Mouse (Mus musculus): Measurements from ENCODE around the gene Med12l. TPM values are rescaled to one million over a fixed set of nuclear protein-coding genes. Genes with fewer than 3 reads are reported as not detected.

The Med12l gene
- polyA plus RNA-seq (2015; fragmentation: Nextera tagmentation; extraction: Ambion mirVana): 1.9 TPM in 2 replicates

DNA sequence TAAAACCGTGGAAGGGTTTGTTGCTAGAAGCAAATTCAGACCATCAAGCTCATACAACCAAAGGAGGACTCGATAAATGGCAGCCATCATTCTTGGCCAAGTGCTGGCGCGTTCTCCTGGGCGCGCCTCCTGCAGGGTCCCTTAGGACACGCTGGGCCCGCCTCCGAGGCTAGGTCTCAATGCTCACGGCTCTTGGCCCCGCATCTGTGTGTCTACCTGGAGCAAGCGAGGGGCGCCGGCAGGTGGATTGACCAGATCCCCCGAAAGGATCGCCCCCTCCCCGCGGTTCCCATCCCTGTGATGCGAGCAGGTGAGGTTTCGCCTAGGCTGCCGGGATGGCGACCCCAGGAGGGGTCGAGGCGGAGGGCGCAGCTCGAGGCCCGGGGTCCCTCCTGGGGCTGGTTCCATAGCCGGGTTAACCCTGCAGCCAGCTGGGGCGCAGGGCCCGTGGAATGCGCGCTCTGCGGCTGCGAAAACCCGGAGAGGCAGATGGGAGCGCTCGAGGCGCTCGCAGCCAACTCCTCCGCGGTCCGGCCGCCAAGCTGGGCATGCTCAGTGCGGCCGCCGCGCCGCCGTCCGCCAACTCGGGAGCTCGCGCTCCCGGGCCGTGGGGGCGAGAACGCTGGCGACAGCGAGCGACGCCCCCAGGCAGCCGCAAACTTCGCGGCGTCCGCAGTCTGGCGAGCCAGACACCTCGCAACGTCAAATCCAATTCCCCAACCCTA is at the start of gene Med12l:
Gene Med12l, plus strand, starts transcription at position 555 of the 725 bp plus-strand sequence.
- H3K4me3 ChIP-seq: peak within 1 kb of the TSS; percentile 76
- peaks cover 60% of the 10 kb centered on the region for H3K27me3 ChIP-seq
- WGBS: under 1% methylated on average over 53 of the region's 69 CpGs
- H3K4me1 ChIP-seq: peaks cover 10% of the 10 kb centered on the region
- peak within 1 kb of the TSS; percentile 96 for H3K4me2 ChIP-seq
- no peaks in the 10 kb centered on the region for H3K36me3 ChIP-seq
- H3K9me3 ChIP-seq: no peaks in the 10 kb centered on the region
- peak within 1 kb of the TSS; percentile 61 for H3K9ac ChIP-seq
- ATAC-seq (ENCODE audit: borderline replicate concordance, extremely low read depth, low FRiP score, low TSS enrichment): peak; percentile 66
- peak within 1 kb of the TSS; percentile 91 for H3K27ac ChIP-seq

DNA sequence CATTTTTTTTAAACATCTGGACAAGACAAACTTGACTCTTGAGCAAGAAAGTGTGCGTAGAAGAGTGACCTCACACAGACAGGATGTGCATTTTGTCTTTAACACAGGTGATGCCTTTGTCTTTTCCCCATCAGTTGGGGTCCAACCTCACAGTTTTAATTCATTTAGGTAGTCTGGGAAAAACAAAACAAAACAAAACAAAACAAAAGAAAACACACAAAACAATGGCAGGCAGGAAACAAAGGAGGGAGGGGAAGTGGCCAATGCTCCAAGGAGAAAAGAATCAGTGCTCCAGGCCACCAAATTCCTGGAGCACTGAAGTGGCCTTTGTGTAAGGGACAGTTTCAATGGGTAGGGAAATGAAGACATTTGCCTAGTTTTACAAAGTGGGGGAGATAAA is 44.5 kb upstream of the Med12l start:
- Histone ChIP-seq H3K9me3 (no peaks in the 10 kb centered on the region), H3K27ac (no peak overlapping the region), H3K4me3 (no peak overlapping the region), H3K36me3 (no peaks in the 10 kb centered on the region), H3K9ac (no peak overlapping the region), H3K27me3 (no peaks in the 10 kb centered on the region), H3K4me2 (no peak overlapping the region), H3K4me1 (no peaks in the 10 kb centered on the region)
- no peak for ATAC-seq (ENCODE audit: borderline replicate concordance, extremely low read depth, low FRiP score, low TSS enrichment)
- WGBS: 77% methylated on average over 1 of the region's 1 CpGs

DNA sequence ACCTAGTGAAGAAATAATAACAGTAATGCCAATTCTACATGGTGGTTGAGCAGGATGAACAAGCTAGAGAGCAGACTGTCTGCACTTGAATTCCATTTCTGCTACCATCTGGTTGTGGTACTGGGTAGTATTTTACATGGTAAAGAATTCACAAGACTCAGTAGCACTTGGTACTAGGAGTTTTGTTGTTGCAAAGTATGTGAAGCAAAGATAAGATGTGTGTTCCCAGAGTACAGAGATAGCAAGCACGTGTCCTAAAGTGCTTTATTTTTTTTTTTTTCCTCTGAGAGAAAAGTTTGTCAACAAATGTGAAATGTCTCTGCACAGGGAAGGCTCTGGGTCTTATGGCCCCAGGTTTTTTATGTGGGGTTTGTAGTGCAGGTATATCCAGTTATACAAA is 28.2 kb upstream of the Med12l start:
- no peak for ATAC-seq (ENCODE audit: borderline replicate concordance, extremely low read depth, low FRiP score, low TSS enrichment)
- Histone ChIP-seq H3K9me3 (no peaks in the 10 kb centered on the region), H3K27ac (no peak overlapping the region), H3K4me2 (no peak overlapping the region), H3K36me3 (no peaks in the 10 kb centered on the region), H3K9ac (no peak overlapping the region), H3K27me3 (no peaks in the 10 kb centered on the region), H3K4me3 (no peak overlapping the region), H3K4me1 (no peaks in the 10 kb centered on the region)
- 52% methylated on average over 1 of the region's 1 CpGs for WGBS

DNA sequence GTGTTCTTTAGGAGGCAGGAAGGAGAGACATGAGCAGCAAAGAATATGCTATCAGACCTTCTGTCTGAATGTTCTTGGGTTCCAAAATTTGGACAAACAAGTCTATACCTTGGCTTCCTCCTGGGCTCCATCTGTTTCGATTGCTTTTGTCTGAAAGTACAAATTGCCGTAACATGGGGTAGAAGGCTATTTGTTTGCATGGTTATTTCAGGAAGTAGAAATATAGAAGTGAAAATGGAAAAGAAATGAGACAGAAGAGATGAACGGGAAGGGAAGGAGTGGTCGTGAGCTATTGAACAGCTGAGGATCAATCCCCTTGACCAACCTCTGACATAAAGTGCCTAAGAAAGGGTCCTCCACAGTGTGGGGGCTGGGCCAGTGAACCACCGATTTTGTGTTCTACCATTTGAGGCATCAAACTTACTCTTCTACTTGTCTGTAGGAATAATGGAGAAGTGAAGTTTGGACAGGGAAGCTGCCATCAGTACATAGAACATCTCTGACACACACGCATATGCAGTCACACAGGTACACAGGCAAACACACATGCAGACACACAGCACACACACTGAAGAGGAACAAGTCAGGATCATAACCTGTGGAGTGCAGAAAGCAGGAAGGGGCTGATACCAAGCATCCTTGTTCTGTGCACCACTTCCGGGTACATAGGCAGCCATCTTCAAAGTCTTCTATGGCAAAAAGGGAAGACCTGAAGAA is 27.6 kb upstream of the Med12l start:
- Histone ChIP-seq H3K9me3 (no peaks in the 10 kb centered on the region), H3K4me2 (no peak overlapping the region), H3K27ac (no peak overlapping the region), H3K4me1 (peaks cover 2% of the 10 kb centered on the region; the same call in 1 of the 2 replicates), H3K36me3 (no peaks in the 10 kb centered on the region), H3K9ac (no peak overlapping the region), H3K4me3 (no peak overlapping the region), H3K27me3 (no peaks in the 10 kb centered on the region)
- WGBS: 87% methylated on average over 7 of the region's 7 CpGs
- ATAC-seq (ENCODE audit: borderline replicate concordance, extremely low read depth, low FRiP score, low TSS enrichment): no peak

DNA sequence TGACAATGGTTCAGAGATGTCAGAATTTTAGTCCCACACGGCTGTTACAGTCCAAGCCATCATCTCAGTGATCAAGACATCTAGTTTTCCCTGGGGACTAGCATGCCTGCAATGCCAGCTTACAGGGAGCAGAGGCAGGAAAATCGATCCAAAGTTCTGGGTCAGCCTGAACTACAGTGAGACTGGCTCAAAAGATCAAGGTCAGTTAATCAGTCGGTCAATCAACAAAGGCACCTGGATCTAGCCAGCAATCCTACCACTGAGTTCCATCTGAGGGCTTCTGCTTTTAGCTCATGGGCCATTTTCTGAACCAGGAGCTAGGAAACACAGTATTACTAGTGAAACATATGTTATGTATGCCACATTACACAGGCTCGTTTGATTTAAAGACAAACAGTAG is 25.0 kb upstream of the Med12l start:
- H3K9me3 ChIP-seq: no peaks in the 10 kb centered on the region
- no peak overlapping the region for H3K9ac ChIP-seq
- no peaks in the 10 kb centered on the region for H3K36me3 ChIP-seq
- no peak overlapping the region for H3K4me3 ChIP-seq
- WGBS: 57% methylated on average over 4 of the region's 4 CpGs
- ATAC-seq (ENCODE audit: borderline replicate concordance, extremely low read depth, low FRiP score, low TSS enrichment): no peak
- H3K27me3 ChIP-seq: peaks cover under 1% of the 10 kb centered on the region; the same call in 1 of the 2 replicates
- no peak overlapping the region for H3K27ac ChIP-seq
- peaks cover 3% of the 10 kb centered on the region; the same call in 1 of the 2 replicates for H3K4me1 ChIP-seq
- H3K4me2 ChIP-seq: no peak overlapping the region

DNA sequence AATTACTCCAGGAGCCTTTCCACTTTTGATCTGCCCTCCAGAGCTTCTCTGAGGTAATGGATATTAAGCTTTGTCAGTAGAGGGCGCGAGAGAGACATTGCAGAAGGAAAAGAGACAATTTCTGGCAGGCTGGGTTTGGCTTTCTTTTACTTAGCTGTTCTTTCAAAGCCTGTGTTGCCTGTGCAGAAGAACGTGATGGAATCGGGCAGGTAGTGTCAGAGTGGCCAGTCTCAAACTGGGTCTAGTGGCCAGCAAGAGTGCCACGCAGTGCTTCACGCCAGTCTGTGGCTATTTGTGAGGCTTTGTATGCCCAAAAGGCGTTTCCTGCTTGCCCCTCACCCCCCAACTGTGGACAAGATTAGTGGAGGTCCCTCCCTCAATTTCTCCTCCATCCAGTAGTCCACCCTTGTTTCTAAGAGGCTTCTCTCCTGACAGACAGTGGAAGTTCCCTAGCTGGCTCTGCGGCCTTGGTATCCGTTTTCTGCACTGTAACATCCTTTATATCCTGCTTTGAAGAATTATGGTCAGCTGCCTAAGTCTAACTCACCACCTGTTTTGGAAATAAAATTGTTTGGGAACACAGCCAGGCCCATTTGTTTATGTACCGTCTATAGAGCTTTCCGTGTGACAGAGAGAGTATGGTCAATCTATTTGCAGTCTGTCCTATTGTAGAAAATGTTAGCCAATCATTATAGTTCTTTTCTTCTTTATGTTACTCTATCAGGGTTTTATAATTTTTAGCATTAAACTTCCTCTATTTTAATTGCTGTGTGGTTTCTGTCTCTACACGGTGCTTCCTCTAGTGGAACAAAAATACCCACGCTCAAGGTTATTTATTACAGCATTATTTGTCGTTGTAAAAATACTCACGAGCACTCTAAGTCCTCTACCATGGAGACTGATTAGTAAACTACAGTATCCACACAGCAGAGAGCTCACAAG is 22.5 kb upstream of the Med12l start:
- Histone ChIP-seq H3K4me1 (peaks cover 3% of the 10 kb centered on the region; the same call in 1 of the 2 replicates), H3K27ac (no peak overlapping the region), H3K36me3 (no peaks in the 10 kb centered on the region), H3K27me3 (peaks cover 8% of the 10 kb centered on the region; the same call in 1 of the 2 replicates), H3K9me3 (no peaks in the 10 kb centered on the region), H3K4me2 (0 out of 2 replicates have a peak overlapping the region, but pooled peaks have one; percentile 17), H3K9ac (no peak overlapping the region), H3K4me3 (no peak overlapping the region)
- no peak for ATAC-seq (ENCODE audit: borderline replicate concordance, extremely low read depth, low FRiP score, low TSS enrichment)
- 37% methylated on average over 15 of the region's 15 CpGs for WGBS

DNA sequence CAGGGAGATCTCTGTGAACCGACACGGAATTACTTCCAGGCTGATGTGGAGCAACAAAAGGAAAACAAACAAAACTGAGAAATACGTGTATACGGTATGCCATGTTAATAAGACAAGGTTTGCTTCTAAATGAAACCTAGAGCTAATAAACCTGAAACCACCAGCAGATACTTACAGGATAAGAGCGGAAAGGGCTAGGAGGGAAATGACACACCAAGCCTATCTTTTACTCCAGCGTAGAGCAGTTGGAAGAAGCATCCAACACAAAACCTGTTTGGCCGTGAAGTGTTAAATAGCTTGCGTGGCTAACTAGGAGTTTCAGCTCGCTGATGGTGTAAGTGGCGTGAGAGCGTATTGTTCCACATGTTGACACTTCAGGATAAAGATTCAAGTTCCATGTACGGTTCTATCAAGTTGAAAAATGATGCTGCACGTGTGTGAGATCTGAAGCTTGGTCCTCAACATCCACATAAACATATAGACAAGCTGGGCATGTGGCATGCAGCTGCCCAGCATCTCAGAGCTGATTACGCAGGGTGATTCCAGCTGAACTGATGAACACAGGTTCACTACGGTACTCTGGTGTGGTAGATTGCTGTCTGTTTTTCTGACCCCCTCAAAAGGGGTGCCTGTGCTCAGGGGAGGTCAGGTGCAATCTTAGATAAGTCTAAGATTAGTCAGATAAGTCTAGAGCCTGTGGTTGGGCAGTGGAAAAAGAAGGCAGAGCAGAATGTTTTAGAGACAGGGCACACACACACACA is 21.6 kb upstream of the Med12l start:
- H3K4me3 ChIP-seq: no peak overlapping the region
- 59% methylated on average over 15 of the region's 15 CpGs for WGBS

DNA sequence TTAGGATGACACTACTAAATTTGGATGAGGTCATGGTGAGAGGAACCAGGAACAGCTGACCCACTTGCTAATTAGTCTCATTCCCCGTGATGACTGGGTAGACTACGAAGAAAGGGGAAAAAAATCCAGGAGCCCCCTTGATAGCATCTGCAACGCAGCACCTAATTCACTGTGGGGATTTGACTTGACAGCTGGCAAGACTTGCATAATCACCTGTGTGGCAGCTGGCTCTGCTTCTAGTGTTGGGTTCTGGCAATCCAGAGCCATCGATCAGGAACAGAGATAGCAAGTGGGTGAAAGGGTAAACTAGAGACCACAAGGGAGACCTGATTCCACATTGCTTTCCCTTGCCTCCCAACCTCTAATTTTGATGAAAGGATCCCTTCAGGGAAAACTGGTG is 19.8 kb upstream of the Med12l start:
- H3K27ac ChIP-seq: no peak overlapping the region
- no peak for ATAC-seq (ENCODE audit: borderline replicate concordance, extremely low read depth, low FRiP score, low TSS enrichment)
- no peak overlapping the region for H3K9ac ChIP-seq
- H3K27me3 ChIP-seq: peaks cover 8% of the 10 kb centered on the region; the same call in 1 of the 2 replicates
- no peaks in the 10 kb centered on the region for H3K36me3 ChIP-seq
- H3K4me2 ChIP-seq: no peak overlapping the region
- H3K4me3 ChIP-seq: no peak overlapping the region
- H3K9me3 ChIP-seq: no peaks in the 10 kb centered on the region
- H3K4me1 ChIP-seq: peaks cover 3% of the 10 kb centered on the region; the same call in 1 of the 2 replicates
- WGBS: 38% methylated on average over 4 of the region's 4 CpGs

More for the DNA sequence above, 21.6 kb upstream of the Med12l start:
- Histone ChIP-seq H3K9ac (no peak overlapping the region), H3K4me2 (no peak overlapping the region), H3K27me3 (peaks cover 8% of the 10 kb centered on the region; the same call in 1 of the 2 replicates), H3K27ac (no peak overlapping the region), H3K4me1 (peaks cover 3% of the 10 kb centered on the region; the same call in 1 of the 2 replicates), H3K9me3 (no peaks in the 10 kb centered on the region), H3K36me3 (no peaks in the 10 kb centered on the region)
- no peak for ATAC-seq (ENCODE audit: borderline replicate concordance, extremely low read depth, low FRiP score, low TSS enrichment)

DNA sequence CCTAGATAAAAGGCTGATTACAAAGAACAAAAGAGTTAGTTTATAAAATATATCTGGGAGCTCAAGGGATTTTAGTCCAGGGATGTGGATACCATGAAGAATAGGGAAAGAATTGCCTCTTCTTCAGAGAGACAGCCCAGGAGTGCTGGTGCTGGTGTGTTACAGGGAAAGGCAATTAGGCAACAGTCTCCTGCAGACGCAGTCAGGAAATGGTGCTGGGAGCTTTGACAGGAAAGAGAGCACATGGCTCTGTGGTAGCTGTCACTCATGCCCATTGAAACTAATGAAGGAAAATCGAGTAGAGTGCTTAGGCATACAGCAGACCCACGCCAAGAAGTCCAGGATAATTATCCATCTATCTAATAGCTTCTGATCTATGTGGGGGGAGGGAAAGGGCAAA is 16.3 kb upstream of the Med12l start:
- Histone ChIP-seq H3K4me1 (no peaks in the 10 kb centered on the region), H3K27me3 (peaks cover 8% of the 10 kb centered on the region; the same call in 1 of the 2 replicates), H3K4me2 (no peak overlapping the region), H3K9me3 (no peaks in the 10 kb centered on the region), H3K27ac (no peak overlapping the region), H3K4me3 (no peak overlapping the region), H3K9ac (no peak overlapping the region), H3K36me3 (no peaks in the 10 kb centered on the region)
- 43% methylated on average over 3 of the region's 3 CpGs for WGBS
- ATAC-seq (ENCODE audit: borderline replicate concordance, extremely low read depth, low FRiP score, low TSS enrichment): no peak

DNA sequence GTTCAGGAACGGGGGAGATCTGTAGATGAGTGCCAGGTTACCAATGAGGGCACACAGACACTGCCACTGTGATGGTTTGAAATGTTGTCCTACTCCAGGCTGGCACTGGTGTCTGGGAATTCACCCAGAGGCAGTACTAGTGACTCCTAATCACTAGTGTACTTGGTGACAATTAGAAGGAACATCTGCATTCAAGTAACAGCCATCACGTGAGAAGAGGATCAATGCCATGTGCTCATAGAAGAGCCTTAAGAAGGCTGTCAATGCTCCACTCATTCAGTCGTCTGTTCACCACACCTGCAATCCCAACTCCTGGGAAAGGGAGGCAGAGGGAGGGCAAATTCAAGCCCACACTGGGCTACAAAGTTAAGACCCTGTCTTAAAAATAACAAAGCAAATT is 15.1 kb upstream of the Med12l start:
- Histone ChIP-seq H3K4me3 (no peak overlapping the region), H3K9me3 (no peaks in the 10 kb centered on the region), H3K9ac (no peak overlapping the region), H3K27me3 (peaks cover 8% of the 10 kb centered on the region; the same call in 1 of the 2 replicates), H3K4me1 (no peaks in the 10 kb centered on the region), H3K36me3 (no peaks in the 10 kb centered on the region), H3K27ac (no peak overlapping the region), H3K4me2 (no peak overlapping the region)
- WGBS: 53% methylated on average over 3 of the region's 3 CpGs
- no peak for ATAC-seq (ENCODE audit: borderline replicate concordance, extremely low read depth, low FRiP score, low TSS enrichment)

DNA sequence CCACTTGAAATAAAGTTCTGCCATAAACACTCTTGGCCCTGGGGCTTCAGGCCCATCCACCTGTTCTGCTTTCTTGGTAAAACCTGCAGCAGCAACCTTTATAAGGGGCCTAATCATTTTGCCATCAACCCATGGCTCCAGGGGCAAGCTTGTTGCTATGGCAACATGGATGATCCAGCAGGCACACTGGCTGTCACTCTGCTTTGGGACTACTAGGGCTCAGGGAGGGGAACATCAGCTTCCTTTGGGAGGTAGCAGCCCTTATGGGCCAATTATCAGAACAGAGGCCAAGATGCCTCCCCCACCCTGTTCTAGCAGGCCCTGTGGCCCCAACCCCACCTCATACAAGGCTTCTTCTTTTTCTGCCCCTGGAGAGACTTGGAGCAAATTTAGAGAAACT is 13.5 kb upstream of the Med12l start:
- Histone ChIP-seq H3K9ac (no peak overlapping the region), H3K9me3 (no peaks in the 10 kb centered on the region), H3K27ac (no peak overlapping the region), H3K4me1 (no peaks in the 10 kb centered on the region), H3K36me3 (no peaks in the 10 kb centered on the region), H3K4me3 (no peak overlapping the region), H3K4me2 (no peak overlapping the region), H3K27me3 (no peaks in the 10 kb centered on the region)
- ATAC-seq (ENCODE audit: borderline replicate concordance, extremely low read depth, low FRiP score, low TSS enrichment): no peak

All from lung, embryonic 15.5 days (tissue).